In genomic region chr6:81986171-81986570, GRCm38 (mm10) we compare ENCODE assay signal across 12 mouse cellular contexts. TPM values are rescaled to one million over a fixed set of nuclear protein-coding genes. Genes with fewer than 3 reads are reported as not detected.
"Had no signal": no experiment of that assay in that cellular context is flagged by ENCODE, and none has a peak within 500 bp of the region (broad histone marks: within the 10 kb centered on the region; RNA-seq: fewer than 3 reads in every experiment).

No protein-coding gene starts in this region.

- H3K4me1 ChIP-seq: liver, embryonic 12.5 days had no signal

- H3K9me3 ChIP-seq: limb, embryonic 12.5 days; liver, embryonic 12.5 days; midbrain, embryonic 15.5 days had no signal

- H3K36me3 ChIP-seq: kidney, embryonic 15.5 days; limb, embryonic 12.5 days; liver, embryonic 12.5 days; midbrain, embryonic 15.5 days; neural tube, embryonic 13.5 days had no signal

- H3K27me3 ChIP-seq: kidney, embryonic 15.5 days; limb, embryonic 12.5 days; liver, embryonic 12.5 days; midbrain, embryonic 15.5 days; neural tube, embryonic 13.5 days had no signal

- H3K4me2 ChIP-seq: kidney, embryonic 15.5 days; limb, embryonic 12.5 days; liver, embryonic 12.5 days; lung, embryonic 14.5 days; midbrain, embryonic 15.5 days; neural tube, embryonic 13.5 days had no signal

- H3K9ac ChIP-seq: kidney, embryonic 15.5 days; limb, embryonic 12.5 days; liver, embryonic 12.5 days; lung, embryonic 14.5 days; midbrain, embryonic 15.5 days; neural tube, embryonic 13.5 days had no signal

- DNase-seq: retina, postnatal 1 day; right cerebral cortex, postnatal 4 days; spleen, adult 18-20 months; thymus, adult 18-20 months; thymus, postnatal 14 days had no signal

- H3K27ac ChIP-seq: limb, embryonic 12.5 days; liver, embryonic 12.5 days; midbrain, embryonic 15.5 days; neural tube, embryonic 13.5 days had no signal

- ATAC-seq: liver, embryonic 12.5 days had no signal

- H3K4me3 ChIP-seq: kidney, embryonic 15.5 days; limb, embryonic 12.5 days; liver, embryonic 12.5 days; midbrain, embryonic 15.5 days; neural tube, embryonic 13.5 days had no signal

RNA-seq across cellular contexts. Expression of gene Eva1a, which starts 54.7 kb away (rescaled TPM):
- total RNA-seq: megakaryocyte-erythroid progenitor cell, adult 5-6 weeks had no signal
